In genomic region chr9:50602055-50602845, GRCm38 (mm10) we compare ENCODE assay signal across 8 mouse cellular contexts. TPM values are rescaled to one million over a fixed set of nuclear protein-coding genes. Genes with fewer than 3 reads are reported as not detected.
DNase-seq lines count a peak whose midpoint lies in the region; ATAC-seq and TF ChIP-seq lines count a peak whose summit lies in the region.

No protein-coding gene starts in this region.

- no peak for ATAC-seq in forebrain, embryonic 13.5 days
- ATAC-seq in neural tube, embryonic 15.5 days (ENCODE audit: low FRiP score) = no peak
- ATAC-seq in activated CD4-positive, CD25-positive, alpha-beta regulatory T cell, adult 4 months = no peak

- TF ChIP-seq POLR2A in lung, adult 2 months (IDR thresholded peaks at IDR 0.05; ENCODE audit: borderline replicate concordance, extremely low read depth, low read depth, low read length) = no peak

- peaks cover 10% of the 10 kb centered on the region for H3K4me1 ChIP-seq in lung, adult 2 months (ENCODE audit: control insufficient read depth, insufficient read depth, low read length)
- H3K4me1 ChIP-seq in forebrain, embryonic 13.5 days = peaks cover 25% of the 10 kb centered on the region
- H3K4me1 ChIP-seq in limb, embryonic 10.5 days = peaks cover 18% of the 10 kb centered on the region
- peaks cover 36% of the 10 kb centered on the region for H3K4me1 ChIP-seq in neural tube, embryonic 15.5 days

- H3K27me3 ChIP-seq in forebrain, embryonic 13.5 days = no peaks in the 10 kb centered on the region
- H3K27me3 ChIP-seq in limb, embryonic 10.5 days (ENCODE audit: low read depth, poor library complexity, severe bottlenecking) = no peaks in the 10 kb centered on the region
- H3K27me3 ChIP-seq in neural tube, embryonic 15.5 days (replicated peaks) = no peaks in the 10 kb centered on the region

- H3K4me3 ChIP-seq in lung, adult 2 months (replicated peaks; ENCODE audit: extremely low read depth, low read depth, low read length) = peak overlapping the region; percentile 18
- H3K4me3 ChIP-seq in forebrain, embryonic 13.5 days = peak overlapping the region; percentile 86
- peak overlapping the region; percentile 74 for H3K4me3 ChIP-seq in limb, embryonic 10.5 days
- peak overlapping the region; percentile 94 for H3K4me3 ChIP-seq in neural tube, embryonic 15.5 days (replicated peaks)

- no peaks in the 10 kb centered on the region for H3K9me3 ChIP-seq in forebrain, embryonic 13.5 days (replicated peaks)
- H3K9me3 ChIP-seq in limb, embryonic 10.5 days (replicated peaks) = no peaks in the 10 kb centered on the region
- no peaks in the 10 kb centered on the region for H3K9me3 ChIP-seq in neural tube, embryonic 15.5 days (replicated peaks)

- peaks cover 53% of the 10 kb centered on the region for H3K36me3 ChIP-seq in forebrain, embryonic 13.5 days (ENCODE audit: poor library complexity, severe bottlenecking)
- H3K36me3 ChIP-seq in limb, embryonic 10.5 days = peaks cover 60% of the 10 kb centered on the region
- peaks cover 47% of the 10 kb centered on the region for H3K36me3 ChIP-seq in neural tube, embryonic 15.5 days

- peak overlapping the region; percentile 77 for H3K4me2 ChIP-seq in forebrain, embryonic 13.5 days
- H3K4me2 ChIP-seq in neural tube, embryonic 15.5 days = peak overlapping the region; percentile 88

- DNase-seq in lung, adult 2 months = no peak
- no peak for DNase-seq in lung, adult 18-20 months
- DNase-seq in limb, embryonic 10.5 days (ENCODE audit: low spot score) = no peak
- DNase-seq in frontal cortex, postnatal 36 days (ENCODE audit: low spot score in 2 of 2) = no peak
- no peak for DNase-seq in right cerebral cortex, postnatal 25 days

- H3K9ac ChIP-seq in forebrain, embryonic 13.5 days = peak overlapping the region; percentile 38; the same call in 1 of the 2 replicates
- H3K9ac ChIP-seq in neural tube, embryonic 15.5 days (replicated peaks) = peak overlapping the region; percentile 97; the same call in 1 of the 2 replicates

- H3K27ac ChIP-seq in forebrain, embryonic 13.5 days = no peak overlapping the region
- H3K27ac ChIP-seq in limb, embryonic 10.5 days = no peak overlapping the region
- H3K27ac ChIP-seq in neural tube, embryonic 15.5 days (replicated peaks) = no peak overlapping the region

- 86% methylated on average over 7 of the region's 7 CpGs for WGBS in lung, adult 2 months
- WGBS in forebrain, embryonic 13.5 days = 94% methylated on average over 7 of the region's 7 CpGs
- WGBS in limb, embryonic 10.5 days = 91% methylated on average over 7 of the region's 7 CpGs
- 90% methylated on average over 7 of the region's 7 CpGs for WGBS in neural tube, embryonic 15.5 days

- no peak for TF ChIP-seq CTCF in lung, adult 2 months (IDR thresholded peaks at IDR 0.05; ENCODE audit: insufficient read depth, low read length)

RNA-seq across cellular contexts. Expression of gene Sdhd, which starts 1.4 kb away (rescaled TPM):
- polyA plus RNA-seq in lung, adult 2 months (2012; rRNA removed) = 91.0 and 114 TPM in 2 replicates
- polyA plus RNA-seq in forebrain, embryonic 13.5 days (2015; fragmentation: Nextera tagmentation; extraction: Ambion mirVana) = 214 and 228 TPM in 2 replicates
- polyA plus RNA-seq in limb, embryonic 10.5 days (2016; fragmentation: Nextera tagmentation; extraction: Ambion mirVana) = 337 and 352 TPM in 2 replicates
- polyA plus RNA-seq in neural tube, embryonic 15.5 days (2015; fragmentation: Nextera tagmentation; extraction: Ambion mirVana) = 298 and 311 TPM in 2 replicates
- 100 to 1,000 TPM; 176 to 199 TPM for polyA plus RNA-seq in activated CD4-positive, CD25-positive, alpha-beta regulatory T cell, adult 4 months (2017; shearing (Covaris generic))

RNA-seq across cellular contexts. Expression of gene Timm8b, which starts 1.5 kb away (rescaled TPM):
- polyA plus RNA-seq in lung, adult 2 months (2012; rRNA removed) = 80.5 and 90.8 TPM in 2 replicates
- 374 and 437 TPM in 2 replicates for polyA plus RNA-seq in forebrain, embryonic 13.5 days (2015; fragmentation: Nextera tagmentation; extraction: Ambion mirVana)
- 297 and 307 TPM in 2 replicates for polyA plus RNA-seq in limb, embryonic 10.5 days (2016; fragmentation: Nextera tagmentation; extraction: Ambion mirVana)
- 341 and 407 TPM in 2 replicates for polyA plus RNA-seq in neural tube, embryonic 15.5 days (2015; fragmentation: Nextera tagmentation; extraction: Ambion mirVana)
- polyA plus RNA-seq in activated CD4-positive, CD25-positive, alpha-beta regulatory T cell, adult 4 months (2017; shearing (Covaris generic)) = 100 to 1,000 TPM; 118 to 128 TPM

RNA-seq across cellular contexts. Expression of gene Pih1d2, which starts 14.9 kb away (rescaled TPM):
- polyA plus RNA-seq in lung, adult 2 months (2012; rRNA removed) = 2.7 and 3.7 TPM in 2 replicates
- 5.0 and 6.0 TPM in 2 replicates for polyA plus RNA-seq in forebrain, embryonic 13.5 days (2015; fragmentation: Nextera tagmentation; extraction: Ambion mirVana)
- 5.1 and 5.4 TPM in 2 replicates for polyA plus RNA-seq in limb, embryonic 10.5 days (2016; fragmentation: Nextera tagmentation; extraction: Ambion mirVana)
- 4.1 and 4.6 TPM in 2 replicates for polyA plus RNA-seq in neural tube, embryonic 15.5 days (2015; fragmentation: Nextera tagmentation; extraction: Ambion mirVana)
- polyA plus RNA-seq in activated CD4-positive, CD25-positive, alpha-beta regulatory T cell, adult 4 months (2017; shearing (Covaris generic)) = under 1 TPM; 0.36 to 0.43 TPM

RNA-seq across cellular contexts. Expression of gene Nkapd1, which starts 15.0 kb away (rescaled TPM):
- polyA plus RNA-seq in lung, adult 2 months (2012; rRNA removed) = 5.3 and 6.3 TPM in 2 replicates
- polyA plus RNA-seq in forebrain, embryonic 13.5 days (2015; fragmentation: Nextera tagmentation; extraction: Ambion mirVana) = 22.4 and 26.1 TPM in 2 replicates
- 20.4 and 21.3 TPM in 2 replicates for polyA plus RNA-seq in limb, embryonic 10.5 days (2016; fragmentation: Nextera tagmentation; extraction: Ambion mirVana)
- polyA plus RNA-seq in neural tube, embryonic 15.5 days (2015; fragmentation: Nextera tagmentation; extraction: Ambion mirVana) = 18.0 and 18.1 TPM in 2 replicates
- 10 to 100 TPM; 19.5 to 27.7 TPM for polyA plus RNA-seq in activated CD4-positive, CD25-positive, alpha-beta regulatory T cell, adult 4 months (2017; shearing (Covaris generic))

RNA-seq across cellular contexts. Expression of gene Tex12, which starts 41.1 kb away (rescaled TPM):
- polyA plus RNA-seq in lung, adult 2 months (2012; rRNA removed) = not detected in 2 replicates
- 0.18 TPM in 1 of 2 replicates, not detected in the other for polyA plus RNA-seq in forebrain, embryonic 13.5 days (2015; fragmentation: Nextera tagmentation; extraction: Ambion mirVana)
- polyA plus RNA-seq in limb, embryonic 10.5 days (2016; fragmentation: Nextera tagmentation; extraction: Ambion mirVana) = not detected in 2 replicates
- 0.23 and 0.24 TPM in 2 replicates for polyA plus RNA-seq in neural tube, embryonic 15.5 days (2015; fragmentation: Nextera tagmentation; extraction: Ambion mirVana)
- polyA plus RNA-seq in activated CD4-positive, CD25-positive, alpha-beta regulatory T cell, adult 4 months (2017; shearing (Covaris generic)) = not detected

Comparison
In these comparisons a context has a peak if more than half of its experiments do, and no peak if none do; other contexts are left out.
1. H3K4me3 ChIP-seq: peak in every context shown above with its lines; median percentile 94 in neural tube, embryonic 15.5 days; 86 in forebrain, embryonic 13.5 days; 74 in limb, embryonic 10.5 days; 18 in lung, adult 2 months.